Mouse (Mus musculus): ENCODE results near the gene Wdr26.

GRCm38 (mm10) chr1:181245554-181246486 is 34.0 kb upstream of the Wdr26 start:
- no peak for TF ChIP-seq CTCF (IDR thresholded peaks at IDR 0.05; ENCODE audit: control insufficient read depth, insufficient read depth, insufficient replicate concordance, low read depth, low read length)
- no peak for TF ChIP-seq POLR2A (IDR thresholded peaks at IDR 0.05; ENCODE audit: control insufficient read depth, low read depth, low read length)

Measured in testis, adult 2 months (tissue).